Mouse (Mus musculus) midbrain, embryonic 12.5 days (tissue): ENCODE results near the gene Elmo1. TPM values are rescaled to one million over a fixed set of nuclear protein-coding genes. Genes with fewer than 3 reads are reported as not detected.

Experiments
- ATAC-seq: fragments of 200-750 bp; cut with Nextera tagmentation; 2 replicates; pipeline ENCODE4 v1.8.0; 2017; ENCODE audit warnings: low read depth, moderate TSS enrichment, moderate library complexity; ENCODE audit not compliant: low FRiP score
- H3K27ac ChIP-seq: fragments of 300-500 bp; sonication (generic); replicated peaks from 2 replicates; pipeline ENCODE4 v1.5.1; 2016; ENCODE audit warnings: mild to moderate bottlenecking
- H3K27me3 ChIP-seq: fragments of 300-500 bp; sonication (generic); 2 replicates; pipeline ENCODE4 v1.6.1; 2016; ENCODE audit warnings: mild to moderate bottlenecking
- H3K36me3 ChIP-seq: fragments of 300-500 bp; sonication (generic); 2 replicates; pipeline ENCODE4 v1.6.1; 2016
- H3K4me1 ChIP-seq: fragments of 300-500 bp; sonication (generic); 2 replicates; pipeline ENCODE4 v1.6.1; 2016
- H3K4me2 ChIP-seq: fragments of 300-500 bp; sonication (generic); replicated peaks from 2 replicates; pipeline ENCODE4 v1.6.1; 2016; ENCODE audit warnings: mild to moderate bottlenecking, moderate library complexity
- H3K4me3 ChIP-seq: fragments of 300-500 bp; sonication (generic); 2 replicates; pipeline ENCODE4 v1.5.1; 2016; ENCODE audit warnings: mild to moderate bottlenecking
- H3K9ac ChIP-seq: fragments of 300-500 bp; sonication (generic); replicated peaks from 2 replicates; pipeline ENCODE4 v1.6.1; 2016; ENCODE audit warnings: mild to moderate bottlenecking, moderate library complexity
- H3K9me3 ChIP-seq: fragments of 300-500 bp; sonication (generic); 2 replicates; pipeline ENCODE4 v1.6.1; 2016; ENCODE audit warnings: mild to moderate bottlenecking
- WGBS: fragments of 180-500 bp; shearing (Covaris S2); methylation state at CpG from one replicate; pipeline ENCODE4 v1.1.7; 2016; 5-methylcytosine and 5-hydroxymethylcytosine counted together
- polyA plus RNA-seq: library from polyadenylated mRNA; unstranded; fragments of >200 nt; fragmentation: Nextera tagmentation; extraction: Ambion mirVana; gene quantifications from 2 replicates; pipeline ENCODE4 v1.2.1, GENCODE M21; 2016

Elmo1 gene
- polyA plus RNA-seq, 1 experiment from 2014 or later = 25.5 TPM

DNA sequence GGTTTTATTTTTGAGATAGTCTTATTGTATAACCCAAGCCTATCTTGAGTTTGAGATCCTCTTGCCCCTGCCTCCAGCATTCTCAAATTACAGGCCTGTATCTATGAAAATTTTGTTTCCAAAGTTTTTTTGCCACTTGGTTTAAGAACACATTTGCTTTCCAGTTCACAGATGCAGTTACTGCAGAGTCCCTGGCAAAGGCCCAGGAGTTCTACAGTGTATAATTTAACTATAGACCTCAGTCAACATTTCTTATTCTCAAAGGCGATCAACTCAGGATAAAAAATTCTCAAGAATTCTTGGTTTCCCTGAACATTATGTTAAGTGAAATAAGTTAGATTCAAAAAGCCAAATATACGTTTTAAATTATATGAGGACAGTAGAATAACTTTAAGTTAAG is 115.3 kb downstream of the Elmo1 start:
- Histone ChIP-seq H3K27ac (no peak overlapping the region), H3K9ac (no peak overlapping the region), H3K27me3 (no peaks in the 10 kb centered on the region), H3K9me3 (no peaks in the 10 kb centered on the region), H3K4me3 (no peak overlapping the region), H3K4me2 (no peak overlapping the region), H3K36me3 (no peaks in the 10 kb centered on the region), H3K4me1 (no peaks in the 10 kb centered on the region)
- WGBS = 89% methylated on average over 2 of the region's 2 CpGs
- no peak for ATAC-seq

DNA sequence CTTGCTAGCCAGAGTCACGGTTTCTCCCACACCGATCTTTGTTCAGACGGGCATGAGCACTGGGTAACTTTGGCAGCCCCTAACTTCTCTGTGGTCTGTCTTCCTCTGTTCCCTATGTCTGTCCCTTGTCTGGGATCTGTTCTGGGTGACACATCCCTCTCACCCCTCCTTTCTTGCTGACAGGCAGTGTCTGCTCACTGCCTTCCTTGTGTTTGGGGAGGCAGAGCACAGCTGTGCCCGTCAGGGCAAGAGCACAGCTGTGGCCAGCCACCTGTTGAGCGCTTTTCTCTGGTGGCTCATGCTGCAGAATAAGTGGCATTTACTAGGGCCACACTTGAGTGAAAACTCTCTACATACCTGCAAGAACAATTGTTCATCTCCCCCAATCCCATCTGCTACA is 116.7 kb downstream of the Elmo1 start:
- Histone ChIP-seq H3K36me3 (no peaks in the 10 kb centered on the region), H3K4me3 (no peak overlapping the region), H3K4me2 (no peak overlapping the region), H3K27ac (no peak overlapping the region), H3K27me3 (no peaks in the 10 kb centered on the region), H3K9ac (no peak overlapping the region), H3K4me1 (no peaks in the 10 kb centered on the region), H3K9me3 (no peaks in the 10 kb centered on the region)
- ATAC-seq = no peak
- 71% methylated on average over 5 of the region's 5 CpGs for WGBS

DNA sequence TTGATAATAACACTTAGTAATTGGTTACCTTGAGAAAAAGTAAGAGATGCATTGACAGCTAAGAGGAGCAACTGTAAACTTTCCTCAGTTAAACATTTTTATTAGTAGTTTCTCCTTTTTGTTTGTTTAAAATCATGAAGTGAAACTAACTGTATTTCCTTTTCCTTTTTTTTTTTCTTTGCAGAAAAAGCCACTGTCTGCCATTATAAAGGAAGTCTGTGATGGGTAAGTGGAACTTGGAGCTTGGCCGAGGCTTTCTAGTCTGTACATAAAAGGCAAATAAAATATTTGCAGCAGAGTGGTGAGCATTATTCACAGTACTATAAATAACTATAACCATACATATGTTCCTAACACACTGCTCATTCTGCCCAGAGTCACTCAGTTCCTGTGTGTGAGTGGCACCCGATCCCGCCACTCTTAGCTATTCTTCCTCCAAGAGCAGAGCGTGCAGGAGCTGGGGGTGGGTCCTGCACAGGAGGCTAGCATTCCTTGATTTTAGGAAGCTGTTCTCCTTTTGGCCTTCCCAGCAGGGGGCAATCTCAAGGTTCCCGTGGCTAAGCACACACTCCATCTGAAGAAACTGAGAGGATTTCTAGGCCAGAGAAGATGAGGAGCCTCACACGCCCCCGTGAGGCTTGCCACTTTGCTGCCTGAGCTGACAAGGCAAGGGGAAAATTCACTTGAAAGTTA is 117.7 kb downstream of the Elmo1 start:
- H3K9me3 ChIP-seq = no peaks in the 10 kb centered on the region
- no peak for ATAC-seq
- H3K4me3 ChIP-seq = no peak overlapping the region
- no peaks in the 10 kb centered on the region for H3K27me3 ChIP-seq
- H3K36me3 ChIP-seq = no peaks in the 10 kb centered on the region
- WGBS = 71% methylated on average over 7 of the region's 7 CpGs
- H3K4me2 ChIP-seq = no peak overlapping the region
- H3K4me1 ChIP-seq = no peaks in the 10 kb centered on the region
- H3K27ac ChIP-seq = no peak overlapping the region
- no peak overlapping the region for H3K9ac ChIP-seq

DNA sequence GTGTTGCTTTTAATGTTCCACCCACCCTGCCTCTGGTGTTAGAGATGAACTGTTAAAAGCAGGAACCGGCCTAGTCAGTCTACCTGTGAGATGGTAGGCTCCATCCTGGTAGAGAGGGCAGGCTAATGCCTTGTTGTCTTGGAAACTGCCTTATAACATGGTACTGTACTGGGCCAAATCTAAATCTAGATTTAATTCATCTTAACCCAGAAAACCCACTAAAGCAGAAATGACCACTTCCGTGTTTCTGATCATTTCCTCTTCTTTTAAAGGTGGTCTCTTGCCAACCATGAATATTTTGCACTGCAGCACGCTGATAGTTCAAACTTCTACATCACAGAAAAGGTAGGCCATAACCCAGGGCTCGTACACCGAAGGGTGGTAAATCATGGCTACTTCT is 118.5 kb downstream of the Elmo1 start:
- Histone ChIP-seq H3K4me1 (no peaks in the 10 kb centered on the region), H3K27ac (no peak overlapping the region), H3K9me3 (no peaks in the 10 kb centered on the region), H3K36me3 (no peaks in the 10 kb centered on the region), H3K27me3 (no peaks in the 10 kb centered on the region), H3K4me3 (no peak overlapping the region), H3K4me2 (no peak overlapping the region), H3K9ac (no peak overlapping the region)
- 95% methylated on average over 5 of the region's 5 CpGs for WGBS
- ATAC-seq = no peak

DNA sequence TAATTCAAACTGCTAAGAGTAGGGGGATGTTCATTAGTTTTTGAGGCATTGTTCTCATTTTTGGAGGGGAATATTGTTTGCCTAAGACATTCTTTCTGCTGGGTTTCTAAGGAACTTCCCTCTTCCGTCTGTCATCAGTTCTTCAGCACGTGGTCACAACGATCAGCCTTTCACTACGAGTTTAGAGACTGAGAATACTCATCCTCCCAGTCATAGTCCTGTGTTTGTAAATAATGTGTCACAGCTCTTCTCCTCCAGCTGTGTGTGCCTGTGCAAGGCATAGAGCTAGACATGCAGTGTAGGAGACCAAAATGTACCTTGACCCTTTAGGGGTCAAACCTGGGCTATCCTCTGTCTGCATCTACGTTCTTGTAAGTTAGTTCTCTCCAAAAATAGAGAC is 121.4 kb downstream of the Elmo1 start:
- H3K9me3 ChIP-seq = no peaks in the 10 kb centered on the region
- no peaks in the 10 kb centered on the region for H3K27me3 ChIP-seq
- WGBS = 77% methylated on average over 5 of the region's 5 CpGs
- no peak overlapping the region for H3K27ac ChIP-seq
- no peaks in the 10 kb centered on the region for H3K4me1 ChIP-seq
- no peak overlapping the region for H3K4me2 ChIP-seq
- no peak overlapping the region for H3K9ac ChIP-seq
- no peak for ATAC-seq
- no peak overlapping the region for H3K4me3 ChIP-seq
- H3K36me3 ChIP-seq = no peaks in the 10 kb centered on the region

DNA sequence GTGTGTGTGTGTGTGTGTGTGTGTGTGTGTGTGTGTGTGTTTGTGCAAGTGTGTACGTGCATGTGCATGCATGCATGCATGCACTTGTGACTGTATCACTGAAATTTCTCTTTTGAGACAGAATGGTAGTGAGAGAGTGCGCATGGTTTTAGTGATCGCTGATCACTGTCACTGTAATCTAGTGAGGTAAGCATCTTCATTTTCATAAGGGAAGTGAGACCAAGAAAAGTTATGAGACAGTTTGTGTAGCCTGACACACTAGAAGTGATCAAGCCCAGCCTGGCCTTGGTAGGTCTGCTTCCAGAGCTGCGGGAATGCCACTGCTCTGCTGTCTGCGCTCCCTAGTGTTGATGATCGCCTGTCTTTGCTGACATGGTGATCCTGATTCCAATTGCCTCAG is 122.3 kb downstream of the Elmo1 start:
- no peak overlapping the region for H3K4me3 ChIP-seq
- WGBS = 93% methylated on average over 6 of the region's 6 CpGs
- H3K9me3 ChIP-seq = no peaks in the 10 kb centered on the region
- ATAC-seq = no peak
- H3K36me3 ChIP-seq = no peaks in the 10 kb centered on the region
- H3K27me3 ChIP-seq = no peaks in the 10 kb centered on the region
- H3K4me1 ChIP-seq = no peaks in the 10 kb centered on the region
- no peak overlapping the region for H3K27ac ChIP-seq
- no peak overlapping the region for H3K9ac ChIP-seq
- H3K4me2 ChIP-seq = no peak overlapping the region

DNA sequence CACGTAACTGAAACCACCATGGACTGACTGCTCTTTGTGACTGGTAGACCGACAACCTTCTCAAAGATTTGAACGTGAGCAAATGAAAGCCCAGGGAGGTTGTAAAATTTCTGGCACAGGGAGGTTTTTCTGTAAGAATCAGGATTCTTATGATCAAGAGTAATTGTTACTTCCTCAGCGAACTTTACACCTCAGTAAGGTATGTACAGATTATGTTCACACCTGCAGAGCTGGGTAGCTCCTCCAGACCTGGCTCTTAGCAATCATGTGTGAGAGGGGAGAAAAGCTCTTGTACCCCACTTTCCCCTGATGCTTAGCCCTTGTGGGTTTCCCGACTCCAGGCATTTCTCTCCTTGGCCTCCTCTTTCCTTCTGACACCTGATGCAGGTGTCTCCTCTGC is 123.5 kb downstream of the Elmo1 start:
- Histone ChIP-seq H3K27me3 (no peaks in the 10 kb centered on the region), H3K9me3 (no peaks in the 10 kb centered on the region), H3K4me3 (no peak overlapping the region), H3K27ac (no peak overlapping the region), H3K9ac (no peak overlapping the region), H3K36me3 (no peaks in the 10 kb centered on the region), H3K4me1 (no peaks in the 10 kb centered on the region), H3K4me2 (no peak overlapping the region)
- 93% methylated on average over 5 of the region's 5 CpGs for WGBS
- ATAC-seq = no peak

DNA sequence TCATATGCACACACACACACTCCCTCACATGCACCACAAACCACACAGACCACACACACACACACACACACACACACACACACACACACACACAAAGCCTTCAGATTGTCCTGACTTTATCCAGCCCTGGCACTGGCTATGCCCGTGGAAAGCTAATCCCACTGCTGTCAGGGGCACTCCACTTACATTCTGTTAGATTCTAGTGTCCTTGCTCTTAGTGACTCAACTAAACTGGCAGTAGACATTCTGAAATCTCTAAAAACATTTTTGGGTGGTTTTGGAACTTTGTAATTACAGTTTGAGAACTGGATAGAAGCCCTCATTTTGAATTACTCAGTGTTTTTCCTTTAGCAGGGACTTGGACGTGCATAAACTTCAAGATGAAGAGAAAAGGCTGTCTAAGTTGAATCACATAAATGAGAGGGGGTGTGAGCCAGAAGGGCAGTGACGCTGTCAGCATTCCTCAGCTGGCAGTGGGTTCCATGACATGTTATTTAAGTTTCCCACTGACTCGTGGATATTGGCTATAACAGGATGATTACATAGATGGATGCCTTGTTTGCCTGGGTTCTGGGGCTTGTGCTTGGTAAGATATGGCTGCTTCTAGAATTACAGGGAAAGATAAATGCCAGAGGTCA is 127.2 kb downstream of the Elmo1 start:
- no peak for ATAC-seq
- no peak overlapping the region for H3K9ac ChIP-seq
- no peak overlapping the region for H3K27ac ChIP-seq
- 71% methylated on average over 4 of the region's 4 CpGs for WGBS
- no peaks in the 10 kb centered on the region for H3K27me3 ChIP-seq
- H3K4me2 ChIP-seq = no peak overlapping the region
- H3K4me3 ChIP-seq = no peak overlapping the region
- no peaks in the 10 kb centered on the region for H3K9me3 ChIP-seq
- no peaks in the 10 kb centered on the region for H3K4me1 ChIP-seq
- H3K36me3 ChIP-seq = no peaks in the 10 kb centered on the region

DNA sequence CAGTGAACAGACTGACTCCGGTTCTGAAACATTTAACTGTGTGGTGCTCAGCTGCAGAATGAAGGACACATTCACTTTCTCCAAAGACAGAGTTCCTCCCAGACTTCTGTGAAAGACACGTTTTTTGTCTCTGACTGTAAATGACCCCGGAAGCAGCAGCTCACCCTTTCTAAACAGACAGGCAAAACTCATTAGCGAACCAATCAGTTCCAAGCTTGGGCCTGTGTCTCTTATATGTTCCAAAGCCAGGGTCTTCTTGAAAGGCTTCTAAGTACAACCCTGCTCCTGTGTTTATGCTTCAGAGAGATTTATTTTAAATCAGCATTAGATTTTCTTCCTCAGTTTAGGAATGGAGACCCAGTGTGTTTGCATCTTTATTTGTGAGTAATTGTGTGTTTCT is 127.7 kb downstream of the Elmo1 start:
- Histone ChIP-seq H3K4me3 (no peak overlapping the region), H3K27ac (no peak overlapping the region), H3K9ac (no peak overlapping the region), H3K36me3 (no peaks in the 10 kb centered on the region), H3K9me3 (no peaks in the 10 kb centered on the region), H3K4me2 (no peak overlapping the region), H3K4me1 (no peaks in the 10 kb centered on the region), H3K27me3 (no peaks in the 10 kb centered on the region)
- WGBS = 75% methylated on average over 4 of the region's 4 CpGs
- no peak for ATAC-seq

DNA sequence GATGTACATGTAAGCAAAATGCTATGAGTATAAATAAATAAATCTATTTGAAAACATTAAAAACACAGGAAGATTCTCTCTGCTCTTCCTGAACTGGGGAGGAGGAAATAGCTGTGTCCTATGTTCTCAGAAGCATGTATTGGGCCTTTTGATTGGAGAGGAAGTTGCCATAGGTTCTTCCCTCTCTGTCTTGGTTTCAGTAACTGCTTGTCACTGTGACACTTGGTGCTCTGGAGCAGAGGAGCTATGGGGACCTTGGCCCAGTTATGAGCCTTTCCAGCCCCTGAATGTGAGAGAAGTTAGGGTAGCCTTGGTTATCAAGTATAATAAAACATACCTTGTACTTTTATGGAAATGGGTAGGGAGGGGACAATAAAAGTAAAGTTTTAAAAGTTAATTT is 130.0 kb downstream of the Elmo1 start:
- Histone ChIP-seq H3K4me1 (no peaks in the 10 kb centered on the region), H3K27me3 (no peaks in the 10 kb centered on the region), H3K9me3 (no peaks in the 10 kb centered on the region), H3K9ac (no peak overlapping the region), H3K36me3 (no peaks in the 10 kb centered on the region), H3K27ac (no peak overlapping the region), H3K4me3 (no peak overlapping the region), H3K4me2 (no peak overlapping the region)
- no peak for ATAC-seq

DNA sequence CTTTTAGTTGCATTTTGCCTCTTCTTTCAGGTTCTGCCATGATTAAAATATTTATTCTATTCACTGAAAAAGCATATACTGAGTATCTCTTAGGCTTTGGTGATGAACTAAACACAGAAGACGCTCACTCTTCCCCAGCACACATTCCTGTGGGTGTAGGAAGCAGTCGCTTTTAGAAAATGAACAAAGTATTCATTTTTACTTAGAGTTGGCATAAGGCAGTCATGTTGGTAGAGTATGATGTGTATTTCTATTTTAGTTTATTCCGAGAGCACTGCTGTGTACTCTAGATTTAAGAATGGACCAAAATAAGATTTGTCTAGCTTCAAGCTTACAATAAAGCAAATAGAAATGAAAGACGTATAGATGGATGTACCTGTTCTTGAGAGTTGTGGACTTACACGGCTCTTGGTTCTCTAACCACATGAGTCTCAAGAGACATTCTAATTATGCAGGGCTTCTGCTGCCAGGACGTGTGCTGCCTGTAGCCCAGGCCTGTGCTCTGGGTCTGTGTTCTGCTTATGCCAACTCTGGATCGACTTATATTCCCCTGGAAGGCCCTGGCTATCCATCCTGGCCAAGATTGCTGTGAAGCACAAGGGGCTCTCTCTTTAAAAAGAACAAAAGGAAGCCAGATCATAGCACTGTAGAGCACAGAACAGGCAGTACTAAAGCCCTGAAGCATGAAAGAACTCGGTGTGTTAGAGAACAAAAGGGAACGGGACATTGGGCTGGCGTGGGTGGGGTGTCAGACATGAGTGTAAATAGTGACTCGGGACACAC is 137.7 kb downstream of the Elmo1 start:
- 60% methylated on average over 11 of the region's 11 CpGs for WGBS
- ATAC-seq = no peak
- H3K4me3 ChIP-seq = no peak overlapping the region
- H3K36me3 ChIP-seq = no peaks in the 10 kb centered on the region
- H3K9ac ChIP-seq = no peak overlapping the region
- no peak overlapping the region for H3K4me2 ChIP-seq
- H3K27ac ChIP-seq = no peak overlapping the region
- no peaks in the 10 kb centered on the region for H3K27me3 ChIP-seq
- H3K4me1 ChIP-seq = 0 out of 2 replicates have a peak, but pooled peaks cover 3% of the 10 kb centered on the region
- no peaks in the 10 kb centered on the region for H3K9me3 ChIP-seq
